Mouse (Mus musculus) hindlimb bud, embryonic 11.5 days (tissue): ENCODE results near the gene Tmem253.

ENCODE experiments used
- DNase-seq: peaks from one replicate; pipeline ENCODE4 v3.0.0-alpha.2; 2012; ENCODE audit warnings: low read depth, low spot score; ENCODE audit errors: extremely low spot score

The Tmem253 gene

DNA sequence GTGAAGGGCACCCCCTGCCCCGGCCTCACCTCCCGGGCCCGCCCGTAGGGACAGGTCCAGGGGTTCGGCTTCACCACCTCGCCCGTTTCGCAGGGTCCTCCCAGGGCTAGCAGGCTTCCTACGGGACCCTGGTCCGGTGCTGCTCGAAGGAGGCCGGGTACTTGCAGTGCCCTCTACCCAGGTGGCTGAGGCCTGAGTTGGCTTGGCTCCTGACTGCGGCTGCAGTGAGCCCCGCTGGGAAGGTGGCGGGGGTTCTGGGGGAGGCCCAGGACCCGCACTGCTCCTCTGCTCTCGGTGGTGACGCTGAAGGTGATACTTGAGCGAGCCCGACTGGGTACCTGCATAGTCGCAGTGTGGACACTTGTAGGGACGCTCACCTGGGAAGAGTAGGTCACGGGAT is 8.7 kb upstream of the Tmem253 start:
- DNase-seq = no peak

DNA sequence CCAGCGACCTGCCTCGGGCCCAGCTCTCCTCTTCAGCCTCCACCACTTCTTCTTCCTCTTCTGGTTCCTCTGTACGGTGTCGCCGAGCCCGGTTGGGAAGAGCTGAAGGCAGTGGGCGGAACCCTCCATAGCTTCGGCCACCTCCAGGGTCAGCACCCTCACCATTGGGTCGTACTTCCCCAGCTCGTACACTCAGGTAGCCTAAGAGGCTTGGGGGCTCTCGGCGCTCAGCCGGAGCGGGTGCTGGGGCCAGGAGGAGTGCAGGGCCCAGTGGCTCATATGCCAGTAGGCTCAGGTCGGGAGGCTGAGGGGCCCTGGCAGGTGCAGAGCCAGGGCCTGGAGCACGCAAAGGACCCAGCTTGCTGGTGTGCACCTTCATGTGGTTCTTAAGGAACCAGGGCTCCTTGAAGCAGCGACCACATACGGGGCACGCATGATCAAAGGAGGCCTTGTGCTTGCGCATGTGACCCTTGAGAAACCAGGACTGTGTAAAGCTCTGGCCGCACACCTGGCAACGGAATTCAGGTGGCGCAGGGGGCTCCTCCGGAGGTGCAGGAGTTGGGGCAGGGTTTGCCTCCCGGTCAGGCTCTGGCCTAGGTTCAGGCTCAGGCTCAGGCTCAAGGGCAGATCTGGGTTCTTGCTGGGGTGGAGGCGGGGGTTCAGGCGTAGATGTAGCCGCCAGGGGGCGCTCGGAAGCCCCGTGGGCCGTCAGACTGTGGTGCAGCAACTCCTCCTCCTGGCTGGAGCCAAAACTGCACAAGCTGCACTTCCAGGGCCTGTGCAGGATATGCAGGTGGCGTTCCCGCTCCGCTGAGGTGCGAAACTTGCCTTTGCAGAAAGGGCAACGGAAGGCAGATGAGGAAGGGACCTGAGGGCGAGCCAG is 6.9 kb upstream of the Tmem253 start:
- no peak for DNase-seq

DNA sequence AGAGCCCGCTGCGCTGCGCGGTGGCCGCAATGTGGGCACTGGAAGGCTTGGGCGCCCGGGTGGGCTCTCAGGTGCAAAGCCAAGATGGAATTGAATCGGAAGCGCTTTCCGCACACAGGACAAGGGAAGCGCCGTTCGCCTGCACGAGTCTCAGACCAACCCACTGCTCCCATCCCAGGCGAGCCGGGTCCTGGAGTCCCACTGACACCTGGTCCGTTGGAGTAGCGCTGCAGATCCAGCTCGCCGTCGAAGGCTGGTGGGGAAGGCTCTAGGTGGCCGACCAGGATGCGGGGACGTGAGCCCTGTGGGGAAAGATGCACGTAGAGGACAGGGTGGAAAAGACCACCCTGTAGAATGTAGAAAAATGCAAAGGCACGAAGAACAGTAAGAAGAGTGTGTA is 6.1 kb upstream of the Tmem253 start:
- DNase-seq = no peak

DNA sequence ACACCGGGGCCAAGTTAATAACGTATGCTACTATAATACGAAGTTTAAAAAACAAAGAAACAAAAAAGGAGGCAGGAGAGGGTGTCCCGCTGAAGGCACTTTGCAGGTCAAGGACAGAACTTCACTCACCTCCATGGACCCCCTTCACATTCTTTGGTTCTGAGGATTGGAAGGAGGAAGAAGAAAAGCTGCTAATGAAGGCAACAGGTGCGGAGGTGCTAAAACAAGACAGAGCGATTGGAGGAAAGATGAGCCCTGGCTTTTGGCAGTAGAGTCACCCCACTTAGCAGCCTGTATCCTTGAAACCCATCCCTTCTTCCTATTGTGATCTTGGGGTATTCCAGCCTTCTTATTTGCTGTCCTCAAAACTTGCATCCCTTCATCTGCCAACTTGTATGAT is 5.6 kb upstream of the Tmem253 start:
- DNase-seq = no peak

DNA sequence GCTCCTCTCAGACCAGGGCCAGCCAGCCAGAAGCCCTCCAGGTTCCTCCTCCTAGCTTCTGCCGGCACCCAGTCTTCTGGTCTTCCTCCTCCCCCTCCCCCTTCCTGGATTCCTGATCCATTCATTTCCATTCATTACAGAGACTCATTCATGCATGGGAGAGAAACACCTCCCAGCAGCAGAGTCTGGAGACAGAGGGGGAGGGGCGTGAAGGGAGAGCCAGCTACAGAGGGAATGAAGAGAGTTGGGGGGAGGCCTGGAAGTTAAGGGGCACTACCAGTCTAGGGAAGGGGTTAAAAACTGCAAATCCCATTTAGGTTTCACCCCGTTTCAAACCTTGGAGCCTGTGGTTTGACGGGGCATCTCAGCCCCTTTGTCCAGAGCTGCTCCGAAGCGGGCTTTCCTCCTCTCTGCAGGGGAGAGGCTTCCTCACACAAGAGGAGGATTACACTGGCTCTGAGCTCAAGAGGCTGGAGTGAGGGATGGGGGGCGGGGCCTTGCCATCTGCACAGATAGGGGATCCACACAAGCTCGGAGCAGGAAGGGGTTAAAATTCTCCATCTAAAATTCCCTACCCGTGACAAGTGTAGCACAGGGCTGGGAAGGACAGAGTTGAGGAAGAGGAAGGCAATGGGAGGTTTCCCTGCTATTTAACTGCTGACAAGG is 4.9 kb upstream of the Tmem253 start:
- DNase-seq = no peak

DNA sequence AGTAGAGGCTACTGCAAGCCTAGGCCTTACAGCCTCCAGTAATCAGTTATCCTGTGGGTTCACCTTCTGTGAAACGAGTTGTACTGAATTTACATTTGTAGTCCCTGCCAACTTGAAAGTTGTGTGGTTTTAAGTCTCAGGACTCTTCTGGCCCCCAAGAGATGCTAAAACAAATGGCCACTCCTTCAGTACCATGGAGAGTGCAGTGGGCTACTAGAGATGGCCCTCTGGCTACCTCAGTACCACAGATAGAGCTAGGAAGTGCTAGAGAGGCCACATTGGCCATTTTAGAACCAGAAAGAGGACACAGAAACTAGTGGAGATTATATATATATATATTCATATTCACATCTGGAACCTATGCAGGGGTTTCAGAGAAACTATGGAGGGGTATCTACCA is 3.8 kb upstream of the Tmem253 start:
- DNase-seq = no peak

DNA sequence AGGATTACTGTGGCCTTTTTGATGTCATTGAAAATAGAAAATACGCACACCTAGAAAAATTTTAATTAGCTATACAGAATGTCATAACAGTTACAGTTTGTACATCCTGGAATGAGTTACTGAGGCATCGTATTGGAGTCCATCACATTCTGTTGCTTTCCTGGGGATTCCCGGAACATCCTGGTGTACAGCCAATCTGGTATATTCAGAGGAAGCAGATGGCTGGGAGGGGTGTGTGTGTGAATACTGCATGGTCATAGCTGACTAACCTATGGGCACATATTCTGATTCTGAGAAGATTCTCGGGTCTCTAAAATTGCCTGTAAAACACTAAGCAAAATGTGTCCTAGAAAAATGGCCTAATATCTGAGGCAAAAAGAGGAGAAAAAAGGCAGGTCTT is 3.4 kb upstream of the Tmem253 start:
- DNase-seq = no peak

DNA sequence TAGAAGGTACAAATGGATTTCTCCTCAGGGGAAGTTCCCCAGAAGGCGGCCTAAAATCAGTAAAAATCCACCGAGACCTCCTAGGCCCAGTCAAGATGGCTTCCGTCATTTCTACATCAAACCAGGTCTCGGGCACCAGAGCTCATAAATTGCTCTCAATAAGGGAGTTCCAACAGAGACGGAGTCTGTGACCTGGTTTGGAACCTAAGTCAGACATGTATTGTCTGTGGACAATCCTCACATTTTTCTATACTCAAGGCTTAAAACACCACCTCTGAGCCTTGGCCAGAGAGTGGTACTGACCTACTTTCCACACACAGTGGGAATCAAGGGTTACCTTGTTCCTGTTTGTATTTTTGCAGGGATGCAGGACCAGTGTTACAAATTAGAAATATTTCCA is 2.9 kb upstream of the Tmem253 start:
- DNase-seq = no peak

DNA sequence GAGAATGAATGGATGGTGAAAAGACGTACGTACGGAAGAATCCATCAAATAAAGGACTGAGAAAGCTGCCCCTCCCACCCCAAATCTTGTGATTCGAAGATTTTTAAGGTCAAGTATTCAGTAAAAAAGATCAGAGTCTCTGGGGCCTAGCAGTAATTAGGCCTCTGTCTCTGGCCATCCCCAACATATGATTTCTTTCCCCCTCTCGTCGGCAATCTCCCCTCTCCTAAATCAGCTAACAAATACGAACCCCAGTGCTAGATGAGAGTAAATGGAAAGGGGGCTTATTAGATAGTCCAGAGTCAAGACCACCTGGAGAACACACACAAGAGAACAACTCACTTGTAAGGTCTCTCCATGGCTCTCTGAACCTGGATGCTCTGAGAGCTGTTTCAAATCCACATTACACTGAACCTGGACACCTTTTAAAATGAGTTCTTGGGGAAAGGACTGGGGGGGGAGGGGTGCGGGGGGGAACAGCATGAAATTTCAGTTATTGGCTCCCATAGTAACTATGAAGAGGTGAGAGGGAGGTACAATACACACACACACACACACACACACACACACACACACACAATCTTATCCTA is 2.3 kb upstream of the Tmem253 start:
- DNase-seq = no peak

DNA sequence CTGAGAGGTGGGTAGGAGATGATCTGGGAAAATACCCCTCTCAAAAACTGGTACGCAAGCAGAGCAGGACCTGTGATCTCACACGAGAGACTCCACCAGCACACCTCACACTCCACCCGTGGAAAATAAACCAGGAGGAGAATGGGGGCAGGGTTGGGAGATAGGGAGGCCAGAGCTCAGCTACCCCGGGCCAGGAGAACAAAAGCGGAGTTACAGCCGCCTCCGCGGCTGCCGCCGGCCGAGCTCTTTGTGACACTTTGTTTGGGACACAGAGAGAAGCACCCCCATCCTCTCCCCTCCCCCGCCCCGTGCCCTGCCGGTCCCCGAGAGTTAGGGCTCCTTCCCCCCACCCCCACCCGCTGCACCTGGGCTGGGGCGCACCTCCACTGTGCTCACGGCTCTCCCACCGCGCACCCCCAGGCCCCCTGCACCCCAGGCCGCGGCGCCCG is 1.7 kb upstream of the Tmem253 start:
- DNase-seq = no peak

DNA sequence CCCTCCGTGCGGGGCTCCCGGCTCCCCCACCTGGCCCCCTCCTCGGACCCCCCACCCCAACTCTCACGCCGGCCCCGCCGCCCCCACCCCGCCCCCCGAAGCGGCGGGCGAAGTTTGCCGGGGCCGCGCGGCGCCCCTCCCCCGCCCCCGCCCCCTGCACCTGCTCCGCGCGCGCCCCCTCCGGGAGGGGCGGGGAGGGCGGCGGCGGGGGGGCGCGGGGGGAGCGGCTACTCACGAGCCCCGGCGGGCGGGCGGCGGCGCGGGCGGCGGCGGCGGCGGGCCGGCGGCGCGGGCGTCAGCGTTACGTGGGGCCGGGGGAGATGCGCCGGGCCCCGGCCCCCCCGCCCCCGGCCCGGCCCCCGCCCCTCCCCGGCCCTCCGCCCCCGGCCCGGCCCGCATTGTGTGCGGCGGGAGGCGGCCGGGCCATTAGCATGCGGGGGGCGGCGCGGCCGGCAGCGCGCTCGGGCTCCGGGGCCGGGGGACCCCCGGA is 1.1 kb upstream of the Tmem253 start:
- no peak for DNase-seq

DNA sequence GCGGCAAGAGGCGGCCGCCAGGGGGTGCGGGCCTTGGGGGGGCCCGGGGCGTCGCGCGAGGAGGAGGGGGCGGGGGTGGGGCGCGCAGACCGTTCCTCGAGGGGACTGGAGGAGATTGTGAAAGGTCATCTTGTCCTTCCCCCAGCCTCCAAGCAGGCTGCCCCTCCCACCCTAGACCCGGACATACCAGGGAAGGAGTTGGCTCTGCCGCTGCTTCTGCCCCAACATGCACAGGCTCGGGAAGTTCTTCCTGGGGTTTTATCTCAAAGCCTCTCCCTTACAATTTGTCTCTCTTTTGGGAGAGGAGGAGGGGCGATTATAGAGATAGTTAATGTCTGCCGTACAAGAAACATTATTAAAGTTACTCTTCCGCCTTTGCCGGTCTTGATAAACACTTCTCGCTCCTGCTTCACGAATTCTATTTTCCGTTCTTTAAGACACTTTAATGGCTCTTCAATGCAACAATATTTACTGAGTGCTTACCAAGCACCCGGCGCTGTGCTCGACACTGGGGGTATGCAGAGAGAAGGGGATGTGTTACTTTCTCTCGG is 622 bp upstream of the Tmem253 start:
- DNase-seq = no peak

DNA sequence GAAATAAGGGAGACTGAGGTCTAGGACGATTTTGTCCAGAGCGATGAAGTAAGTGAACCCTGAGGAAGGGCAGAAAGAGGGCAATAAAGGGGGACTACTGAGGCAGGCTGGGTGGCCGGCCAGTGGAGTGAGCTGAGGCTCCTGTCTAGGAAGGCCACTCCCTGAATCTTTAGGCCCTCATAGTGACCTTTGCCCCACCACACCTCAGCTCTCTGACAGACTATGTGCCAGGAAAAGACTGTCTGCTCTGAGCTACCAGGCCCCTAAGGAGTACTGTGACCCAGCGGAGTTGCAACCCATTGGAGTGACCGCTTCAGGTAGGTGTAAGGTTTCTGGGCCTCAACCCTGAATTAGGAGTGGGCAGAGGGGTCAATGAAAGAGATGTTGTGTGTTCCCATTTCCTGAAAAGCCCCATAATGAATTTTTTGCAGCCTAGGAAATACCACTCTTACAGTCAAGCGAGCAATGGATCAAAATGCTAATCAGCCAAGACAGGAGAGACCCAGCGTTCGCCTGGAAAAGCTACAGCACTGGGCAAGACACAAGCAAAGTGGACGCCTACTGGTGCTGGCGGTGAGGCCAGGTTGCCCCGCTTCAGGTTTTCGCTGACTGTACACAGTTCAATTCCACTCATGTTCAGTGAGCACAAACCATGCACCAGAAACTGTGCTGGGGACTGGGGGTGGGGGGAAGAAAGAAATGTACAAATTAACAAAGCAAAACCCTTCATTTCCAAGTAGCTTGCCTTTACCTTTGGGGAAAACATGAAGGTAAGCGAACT is 1.4 kb downstream of the Tmem253 start:
- no peak for DNase-seq

DNA sequence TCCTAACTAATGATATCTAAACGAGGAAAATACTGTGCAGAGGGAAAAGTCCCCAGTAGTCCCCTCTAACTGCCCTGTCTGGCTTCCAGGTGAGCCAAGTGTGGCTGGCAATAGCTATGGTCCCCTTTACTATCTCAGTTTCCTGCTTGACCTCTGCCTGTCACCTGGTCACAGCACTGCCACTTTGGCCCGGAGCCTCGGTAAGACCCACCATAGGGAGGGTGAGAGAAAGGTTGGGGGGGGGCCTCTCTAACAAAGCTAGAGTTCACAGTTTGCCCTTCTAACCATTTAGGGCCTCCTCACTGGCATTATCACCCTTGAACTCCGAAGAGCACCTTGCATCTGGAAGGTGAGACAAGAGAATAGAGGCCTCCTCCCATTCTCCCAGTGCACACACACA is 2.2 kb downstream of the Tmem253 start:
- DNase-seq = no peak

DNA sequence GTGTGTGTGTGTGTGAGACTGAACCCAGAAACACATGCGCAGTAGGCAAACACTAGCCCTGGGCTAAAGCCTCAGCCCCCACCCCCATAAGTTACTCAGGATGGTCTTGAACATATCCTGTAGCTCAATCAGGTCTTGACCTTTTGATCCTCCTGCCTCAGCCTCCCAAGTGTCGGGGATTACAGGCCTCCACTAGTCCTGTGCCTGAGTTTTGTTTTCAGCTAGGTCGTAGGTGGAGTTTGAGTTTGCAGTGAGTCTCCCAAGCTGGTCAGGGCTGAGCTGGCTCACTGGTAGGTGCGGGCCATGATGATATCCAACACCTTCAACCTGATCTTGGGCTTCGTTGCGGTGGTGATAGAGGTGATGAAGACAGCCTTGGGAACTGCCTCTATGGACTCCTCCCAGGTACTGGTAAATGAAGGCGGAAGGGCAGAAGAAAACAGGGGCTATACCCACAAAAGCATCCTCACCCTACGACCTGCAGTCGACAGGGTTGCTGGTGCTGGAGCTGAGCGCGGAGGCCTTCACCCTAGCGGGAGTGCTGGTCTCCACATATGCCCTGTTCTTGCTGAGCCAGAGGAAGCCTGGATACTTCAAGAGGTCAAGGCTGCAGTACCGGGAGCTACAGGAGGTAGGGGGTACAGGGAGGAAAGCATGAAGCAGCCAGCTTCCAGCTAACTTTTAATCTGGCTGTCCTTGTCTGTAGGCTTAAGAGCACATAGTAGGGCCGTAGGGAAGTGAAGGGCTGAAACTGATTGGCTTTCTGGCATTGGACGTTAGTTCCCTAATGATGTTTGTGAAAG is 3.0 kb downstream of the Tmem253 start:
- DNase-seq = no peak

DNA sequence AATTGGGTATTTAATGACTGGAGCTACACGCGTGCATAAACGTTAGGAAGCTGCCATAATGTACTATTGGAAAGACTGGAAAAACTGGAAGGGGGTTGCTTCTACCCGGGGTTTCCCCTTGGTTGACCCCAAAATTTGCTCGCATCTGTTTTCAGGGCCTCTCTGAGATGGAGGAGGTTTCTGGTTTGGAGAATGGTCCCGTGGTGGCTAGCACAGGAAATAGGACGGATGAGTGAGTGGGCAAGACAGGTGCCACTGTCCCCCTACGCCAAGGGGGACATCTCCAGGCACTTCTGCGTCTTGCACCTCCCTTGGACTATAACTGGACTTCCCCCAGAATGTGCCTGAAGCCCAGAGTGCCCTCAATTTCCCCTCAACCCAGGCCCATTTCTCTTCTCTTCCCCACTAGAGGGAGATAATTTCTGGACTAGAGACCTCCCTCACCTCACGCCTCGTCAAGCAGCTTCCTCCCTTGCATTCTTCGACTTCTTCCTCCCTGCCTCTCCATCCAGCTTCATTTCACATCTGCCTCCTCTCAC is 3.7 kb downstream of the Tmem253 start:
- DNase-seq = no peak

DNA sequence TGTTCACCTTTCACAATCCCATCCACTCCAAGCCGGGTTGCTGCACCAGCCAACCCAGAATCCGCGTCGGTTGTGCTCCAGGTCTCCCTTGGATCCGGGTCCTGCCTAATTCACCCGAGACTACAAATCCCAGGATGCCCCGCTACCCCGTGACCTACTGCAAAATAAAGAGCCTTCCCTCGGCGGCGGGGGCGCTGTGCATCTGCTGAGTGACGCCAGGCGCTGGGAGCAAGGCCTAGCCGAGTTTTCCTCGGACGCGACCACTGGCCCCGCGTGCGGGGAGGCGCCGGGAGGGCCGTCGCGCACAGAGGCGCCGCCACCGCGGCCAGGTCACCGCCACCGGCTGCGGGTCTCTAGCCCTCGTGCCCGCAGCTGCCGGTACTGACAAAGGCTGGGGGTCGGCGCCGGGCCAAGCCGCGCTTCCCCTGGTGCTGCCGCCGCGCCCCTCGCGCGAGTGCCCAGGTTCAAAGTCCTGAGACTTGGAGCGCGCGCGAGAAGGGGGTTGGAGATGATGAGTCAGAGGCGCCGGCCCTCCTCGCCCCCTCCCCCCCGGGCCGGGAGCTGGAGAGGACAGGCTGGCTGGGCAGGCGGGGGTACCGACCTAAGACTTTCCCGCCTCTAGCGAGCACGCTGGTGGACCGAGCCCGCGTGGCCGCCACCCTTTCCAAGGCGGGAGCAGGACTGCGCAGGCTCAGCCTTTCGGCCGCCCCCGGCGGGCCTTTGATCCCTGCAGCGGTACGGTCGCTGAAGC is 4.3 kb downstream of the Tmem253 start:
- DNase-seq = peak; percentile 91

DNA sequence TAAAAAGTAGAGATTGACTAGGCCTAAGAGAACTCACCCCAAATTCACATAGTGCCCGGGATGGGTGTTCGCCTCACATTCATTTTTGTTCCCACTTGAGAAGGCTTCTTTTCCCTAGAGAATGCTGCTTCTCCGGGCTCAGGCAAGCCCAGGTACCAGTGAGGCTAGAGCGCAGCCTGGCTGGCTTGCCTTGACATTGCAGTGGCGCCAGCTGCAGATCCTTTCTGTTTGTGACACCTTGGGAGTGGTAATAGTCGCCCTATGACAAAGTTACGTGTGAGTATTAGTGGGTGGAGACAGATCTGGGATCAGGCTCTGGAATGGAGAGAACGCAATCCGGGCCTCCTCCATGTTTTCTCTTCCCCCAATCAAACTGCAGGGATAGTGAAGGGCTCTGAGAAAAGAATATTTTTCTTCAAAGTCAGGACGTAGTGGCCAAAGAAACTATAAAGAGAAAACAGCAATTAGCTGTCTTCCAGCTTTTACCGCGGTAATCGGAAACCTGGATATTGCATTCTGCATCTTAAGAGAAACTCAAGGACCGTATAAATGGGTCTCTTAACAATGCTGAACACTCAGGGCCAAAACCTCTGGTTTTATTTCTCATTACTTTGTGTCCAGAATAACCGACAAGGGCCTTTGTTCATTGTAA is 5.2 kb downstream of the Tmem253 start, which contains the start of gene Zfp219:
Gene Zfp219 (minus strand): TSS at position 248 of the 652 bp plus-strand sequence.
- DNase-seq = no peak
